Mouse (Mus musculus): ENCODE measurements around the gene Marf1. TPM values are rescaled to one million over a fixed set of nuclear protein-coding genes. Genes with fewer than 3 reads are reported as not detected.
"Not testable (repeated sequence)": the region's sequence is repeated elsewhere in the genome, so short reads cannot be mapped to it uniquely, and the experiment has no call there.

Marf1 gene
- total RNA-seq, 2 experiments from 2014 or later: 130 to 136 TPM

DNA sequence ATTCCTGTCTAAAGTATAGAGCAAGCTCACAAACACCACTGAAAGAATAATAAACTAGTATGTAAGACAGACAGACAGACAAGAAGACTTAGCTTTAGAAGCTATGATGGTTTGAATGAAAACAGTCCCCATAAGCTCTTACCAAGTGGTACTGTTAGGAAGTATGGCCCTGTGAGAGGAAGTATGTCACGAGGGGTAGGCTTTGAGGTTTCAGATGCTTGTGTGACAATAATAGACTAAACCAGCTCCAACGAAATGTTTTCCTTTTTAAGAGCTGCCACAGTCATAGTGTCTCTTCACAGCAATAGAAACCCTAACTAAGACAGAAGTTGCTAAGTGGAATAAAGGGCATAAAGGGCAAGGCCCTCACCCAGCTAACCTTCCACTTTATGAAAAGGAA, 28.1 kb downstream of the Marf1 start:
- no peak for DNase-seq

DNA sequence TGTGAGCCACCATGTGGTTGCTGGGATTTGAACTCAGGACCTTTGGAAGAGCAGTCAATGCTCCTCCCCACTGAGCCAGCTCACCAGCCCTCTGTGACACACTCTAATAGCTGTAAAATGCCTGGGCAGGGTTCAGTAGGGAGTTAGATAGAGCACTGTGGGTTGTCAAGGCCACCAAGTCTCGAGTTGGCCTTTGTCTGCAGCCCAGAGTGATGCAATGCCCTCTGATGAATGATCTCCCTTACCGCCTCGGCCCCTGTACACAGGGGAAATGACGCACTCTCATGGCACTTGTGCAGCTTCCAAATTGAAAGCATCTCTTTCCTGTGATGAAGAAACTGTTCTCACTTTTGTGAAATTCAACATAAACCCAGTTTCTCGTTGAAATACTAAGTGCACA, 31.3 kb downstream of the Marf1 start:
- DNase-seq: no peak

DNA sequence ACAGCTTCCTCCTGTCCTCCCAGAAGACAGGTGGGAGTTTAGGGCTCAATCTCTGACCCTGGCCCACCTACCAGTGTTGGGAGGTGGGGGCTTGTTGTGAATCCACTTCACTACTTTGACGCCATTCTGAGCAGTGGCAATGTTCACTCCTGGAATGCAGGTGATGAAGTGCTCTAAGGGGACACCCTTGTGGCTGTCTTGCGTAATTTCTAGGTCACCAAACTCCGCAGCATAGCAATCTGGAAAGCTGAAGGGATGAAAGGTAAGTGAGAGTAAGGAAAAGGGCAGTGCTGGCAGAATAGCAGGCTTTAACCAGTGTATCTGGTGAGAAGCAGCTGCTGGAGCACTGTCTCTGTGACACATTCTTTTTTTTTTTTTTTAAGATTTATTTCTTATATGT, 31.8 kb downstream of the Marf1 start:
- no peak for DNase-seq

DNA sequence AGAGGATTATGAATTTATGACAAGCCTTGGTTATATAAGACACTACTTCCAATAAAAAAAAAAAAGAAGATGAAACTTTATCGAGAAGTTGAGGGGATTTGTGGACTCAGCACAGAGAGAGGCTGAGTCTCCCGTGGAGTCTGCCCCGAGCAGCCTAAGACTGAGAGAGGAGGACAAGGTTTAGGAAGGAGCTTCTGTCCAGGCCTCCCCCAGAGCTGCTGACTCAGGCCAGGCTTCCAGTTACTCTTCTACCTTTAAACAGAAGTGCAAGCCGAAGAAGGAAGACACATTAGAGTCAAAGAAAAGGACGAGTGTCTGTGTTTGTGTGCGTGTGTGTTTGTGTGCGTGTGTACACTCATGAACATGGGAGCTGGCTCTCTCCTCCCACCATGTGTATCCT, 32.4 kb downstream of the Marf1 start:
- DNase-seq: no peak

DNA sequence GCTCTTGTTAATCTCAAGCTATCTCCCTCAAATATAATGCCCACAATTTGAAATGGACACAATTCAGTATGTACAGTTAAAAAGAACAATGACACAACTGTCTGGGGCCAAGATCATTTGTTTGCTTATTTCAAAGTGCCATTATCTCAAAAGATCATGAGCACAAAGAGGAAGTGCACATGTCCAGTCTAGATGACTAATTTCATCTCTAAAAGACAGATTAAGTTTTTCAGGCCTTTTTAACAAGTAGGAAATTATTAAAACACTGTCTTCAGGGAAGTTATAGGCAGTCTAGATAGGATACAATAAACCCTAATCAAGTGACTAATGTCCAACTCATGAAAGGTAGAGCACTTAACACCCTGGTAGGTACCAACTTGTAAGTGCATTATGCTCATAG, 34.2 kb downstream of the Marf1 start:
- DNase-seq: no peak

DNA sequence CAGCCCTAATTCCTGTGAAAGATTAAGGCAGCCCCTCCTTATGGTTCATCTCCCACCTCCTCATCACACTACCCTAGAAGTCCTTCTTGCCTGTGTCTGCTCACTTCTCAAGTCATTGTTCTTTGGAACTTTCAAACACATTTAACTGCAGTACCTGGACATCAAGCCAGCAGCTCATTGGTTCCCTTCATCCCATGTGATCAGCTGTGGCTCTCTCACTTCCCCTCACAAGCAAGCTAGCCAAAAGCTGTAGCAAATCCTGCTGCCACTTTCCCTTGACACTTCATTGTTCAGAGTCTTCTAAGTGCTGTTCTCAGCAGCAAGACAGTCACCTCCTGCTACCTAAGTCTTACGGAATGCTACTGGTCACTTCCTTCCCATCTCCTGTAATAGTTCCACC, 37.9 kb downstream of the Marf1 start:
- no peak for DNase-seq

DNA sequence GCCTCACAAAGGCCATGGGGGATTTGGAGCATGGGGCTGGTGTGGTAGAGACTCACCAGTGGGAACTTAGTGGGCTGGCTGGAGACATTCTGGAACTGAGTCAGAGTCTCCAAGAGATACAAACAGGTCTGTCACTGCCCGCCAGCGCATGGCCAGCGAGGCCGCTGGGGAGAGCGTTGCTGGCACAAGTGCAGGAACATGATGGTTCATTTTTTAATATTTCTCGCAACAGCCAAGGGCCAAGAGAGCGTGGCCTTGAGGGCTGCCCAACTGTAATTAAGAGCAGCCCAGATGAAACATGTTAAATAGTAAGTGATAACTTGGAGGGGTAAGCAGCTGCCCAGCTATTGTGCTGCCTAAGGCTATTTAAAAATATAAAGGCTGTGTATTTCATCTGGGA, 38.4 kb downstream of the Marf1 start:
- no peak for DNase-seq

DNA sequence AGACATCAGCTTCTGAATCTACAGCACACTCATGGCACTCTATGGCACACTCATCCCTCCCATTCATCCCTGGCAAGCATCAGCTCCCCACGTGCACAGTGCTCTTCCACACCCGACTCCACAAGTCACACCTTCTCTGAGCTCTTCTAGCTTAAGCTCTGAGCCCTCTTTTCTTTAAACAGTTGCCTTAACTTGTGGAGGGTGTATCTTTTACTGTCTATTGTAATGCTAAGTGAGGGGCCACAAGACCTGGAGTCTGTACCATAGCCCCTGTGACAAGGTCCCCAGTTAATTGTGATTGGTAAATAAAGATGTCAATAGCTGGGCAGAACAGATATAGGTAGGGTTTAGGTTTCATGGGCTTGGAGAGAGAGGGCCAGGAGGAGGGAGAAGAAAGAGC, 39.2 kb downstream of the Marf1 start:
- no peak for DNase-seq

DNA sequence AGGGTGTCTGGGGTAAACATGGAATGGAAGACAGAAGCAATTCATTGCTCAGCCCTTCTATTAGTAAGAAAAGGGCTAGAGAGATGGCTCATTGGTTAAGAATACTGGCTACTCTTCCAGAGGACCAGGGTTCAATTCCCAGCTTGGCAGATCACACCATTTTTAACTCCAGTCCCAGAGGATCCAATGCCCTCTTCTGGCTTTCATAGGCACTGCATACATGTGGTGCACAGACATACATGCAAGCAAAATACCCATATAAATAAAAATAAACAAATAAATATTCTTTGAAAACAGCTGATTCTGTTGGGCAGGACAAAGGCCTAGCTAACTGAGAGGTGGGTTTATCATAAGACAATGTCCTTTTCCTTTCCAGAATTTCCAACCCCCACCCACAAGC, 40.6 kb downstream of the Marf1 start:
- no peak for DNase-seq

DNA sequence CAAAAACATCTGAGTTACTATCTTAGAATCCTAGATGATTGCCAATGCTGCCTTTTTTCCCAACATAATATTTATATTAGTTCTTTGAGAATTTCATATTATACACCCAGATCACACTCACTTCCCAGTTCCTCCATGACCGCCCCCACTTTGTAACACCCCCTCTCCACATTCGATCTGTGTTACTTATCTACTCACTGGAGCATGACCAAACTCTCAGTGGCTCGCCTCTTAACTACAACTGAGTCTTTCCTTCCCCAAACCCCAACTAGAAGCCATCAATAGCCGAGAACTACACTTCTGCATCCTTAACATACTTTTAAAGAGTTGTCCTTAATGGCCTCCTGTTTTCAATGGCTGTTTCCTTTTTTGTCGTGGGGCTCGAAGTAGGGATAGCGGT, 41.6 kb downstream of the Marf1 start:
- DNase-seq: no peak

DNA sequence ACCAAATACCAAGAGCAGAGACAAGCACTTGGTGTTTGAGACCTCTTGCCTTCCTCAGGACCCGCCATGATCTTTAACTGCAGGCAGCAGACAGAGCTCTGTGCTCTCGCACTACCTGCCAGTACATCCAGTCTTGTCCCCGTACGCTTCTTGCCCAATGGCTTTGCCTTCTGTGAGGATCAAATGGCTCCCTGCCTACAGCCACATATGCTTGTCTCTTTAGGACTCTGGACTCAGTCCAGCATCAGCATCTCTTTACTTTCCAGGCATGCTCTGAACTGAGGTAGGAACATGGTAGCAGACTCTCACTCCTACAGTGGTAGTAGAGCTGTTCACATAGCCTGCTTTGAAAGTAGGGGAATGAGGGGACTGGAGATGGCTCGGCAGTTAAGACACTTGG, 42.2 kb downstream of the Marf1 start:
- no peak for DNase-seq

DNA sequence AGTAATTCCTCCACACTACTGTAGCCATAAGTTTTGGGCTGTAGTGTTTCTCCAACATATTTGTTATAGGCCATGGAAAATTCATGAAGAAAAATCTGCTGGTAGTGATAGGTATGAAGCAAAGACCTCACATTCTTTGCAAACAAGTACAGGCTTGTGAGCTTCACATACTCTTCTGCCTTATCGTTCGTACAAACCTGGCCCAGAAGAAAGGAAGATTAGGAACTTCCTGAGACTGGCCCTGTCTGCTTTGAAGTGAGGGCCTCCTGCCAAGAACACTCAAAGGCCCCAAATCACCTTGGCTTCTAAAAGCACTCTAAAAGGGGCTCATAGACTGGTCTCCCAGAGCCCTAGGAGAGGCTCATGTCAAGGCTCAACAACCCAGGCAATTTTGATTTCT, 45.9 kb downstream of the Marf1 start:
- no peak for DNase-seq

DNA sequence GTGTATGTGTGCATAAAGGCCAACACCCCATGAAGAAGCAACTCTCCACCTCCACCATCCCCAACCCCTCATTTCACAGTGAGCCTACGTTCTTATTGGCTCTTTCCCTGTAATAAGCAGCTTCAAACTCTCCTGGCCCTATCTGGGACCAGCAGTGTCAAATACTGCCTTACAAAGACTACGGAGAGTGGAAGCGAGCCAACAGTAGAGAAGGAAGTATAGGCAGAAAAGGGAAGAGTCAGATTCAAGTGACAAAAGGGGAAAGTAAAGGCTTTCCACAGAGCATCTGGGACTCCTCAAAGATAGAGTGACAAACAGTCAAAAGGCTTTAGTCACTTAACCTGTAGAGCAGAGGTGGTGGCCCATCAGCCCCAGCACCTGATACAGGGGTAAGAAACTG, 50.4 kb downstream of the Marf1 start:
- no peak for DNase-seq

DNA sequence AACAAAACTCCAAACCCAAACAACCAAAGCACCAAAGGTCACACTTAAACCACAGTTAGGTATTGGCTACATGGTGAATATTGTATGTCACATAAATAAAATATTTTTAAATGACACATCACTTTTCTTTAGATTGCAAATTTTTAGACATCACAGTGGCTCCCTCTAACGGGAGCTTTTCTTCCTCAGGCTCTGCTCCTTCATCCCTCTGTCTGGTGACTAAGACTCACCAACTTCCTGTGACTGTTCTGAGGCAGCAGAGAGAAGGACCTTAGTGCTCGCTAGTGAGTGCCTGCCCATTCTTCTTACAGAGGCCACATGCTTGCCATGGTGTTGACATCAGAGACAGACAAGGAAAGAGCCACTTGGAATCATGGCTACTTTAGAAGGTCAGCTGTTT, 51.0 kb downstream of the Marf1 start:
- no peak for DNase-seq

DNA sequence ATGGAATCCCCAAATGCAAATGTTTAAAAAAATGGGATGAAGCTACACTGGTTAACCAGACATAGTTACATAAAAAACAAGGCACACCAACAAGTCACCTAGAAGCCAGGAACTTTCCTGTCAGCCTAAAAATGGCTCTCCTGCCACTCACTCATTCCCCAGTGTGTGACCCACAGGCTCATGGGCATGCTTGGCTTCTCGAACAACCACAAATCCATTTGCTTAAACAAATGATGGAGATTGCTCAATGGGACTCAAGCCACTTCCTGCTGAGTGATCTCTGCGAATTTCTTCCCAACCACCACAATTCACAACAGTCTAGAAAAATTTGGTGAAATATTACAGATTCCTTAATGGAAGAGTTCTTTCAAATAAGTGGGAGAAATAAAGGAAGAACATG, 52.2 kb downstream of the Marf1 start:
- no peak for DNase-seq

DNA sequence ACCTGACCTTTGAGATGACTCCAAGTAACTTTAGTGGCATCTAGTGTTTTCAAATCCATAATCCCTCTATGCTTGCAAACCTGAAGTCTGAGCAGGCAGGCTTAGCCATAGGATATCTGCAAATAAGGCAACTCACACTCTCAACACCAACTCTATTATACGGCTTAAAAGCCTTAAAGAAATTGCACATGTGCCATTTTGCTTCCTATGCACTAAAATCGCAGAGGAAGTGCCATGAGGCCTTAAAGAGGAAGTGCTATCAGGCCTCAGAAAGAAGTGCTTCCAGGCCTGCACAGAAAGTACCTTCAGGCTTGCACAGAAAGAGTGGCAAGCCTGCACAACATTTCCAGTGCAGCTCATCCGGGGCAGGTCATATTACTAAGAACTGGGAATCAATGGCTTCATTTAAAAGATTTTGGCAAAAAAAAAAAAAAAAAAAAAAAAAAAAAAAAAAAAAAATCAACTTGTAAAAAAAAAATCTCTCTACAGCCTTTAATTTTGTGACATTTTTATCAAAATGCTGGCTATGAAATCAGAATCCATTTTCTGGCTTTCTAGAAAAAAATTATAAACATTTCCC, 53.4 kb downstream of the Marf1 start:
- no peak for DNase-seq

DNA sequence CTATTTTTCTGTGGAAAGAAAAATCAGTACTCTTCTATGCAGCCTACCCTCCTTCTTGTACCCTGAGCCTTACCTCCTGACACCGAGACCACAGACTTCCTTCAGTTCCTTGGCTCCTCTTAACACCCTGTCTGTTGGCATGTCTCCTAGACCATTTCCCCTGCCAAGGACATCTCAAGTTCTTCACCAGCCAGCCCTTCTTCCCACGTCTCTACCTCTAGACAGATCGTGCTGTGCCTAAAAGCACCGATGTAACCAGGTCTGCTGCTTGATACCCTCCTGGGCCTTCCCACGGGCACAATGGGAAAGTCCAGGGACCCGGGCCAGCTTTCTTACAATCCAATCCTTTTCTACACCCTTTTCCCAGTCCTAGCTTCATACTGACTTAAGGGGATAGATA, 57.3 kb downstream of the Marf1 start:
- DNase-seq: no peak

DNA sequence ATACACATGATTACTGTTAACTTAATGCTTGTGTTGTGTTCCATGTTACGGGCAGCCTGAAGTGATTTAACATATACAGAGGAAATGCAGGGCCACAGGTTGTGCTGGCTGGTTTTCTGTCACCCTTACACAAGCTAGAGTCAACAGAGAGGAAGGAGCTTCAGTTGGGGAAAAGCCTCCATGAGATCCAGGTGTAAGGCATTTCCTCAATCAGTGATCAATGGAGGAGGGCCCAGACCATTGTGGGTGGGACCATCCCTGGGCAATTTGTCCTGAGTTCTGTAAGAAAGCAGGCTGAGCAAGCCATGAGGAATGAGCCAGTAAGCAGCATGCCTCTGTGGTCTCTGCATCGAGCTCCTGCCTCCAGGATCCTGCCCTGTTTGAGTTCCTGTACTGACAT, 71.4 kb downstream of the Marf1 start:
- DNase-seq: no peak

DNA sequence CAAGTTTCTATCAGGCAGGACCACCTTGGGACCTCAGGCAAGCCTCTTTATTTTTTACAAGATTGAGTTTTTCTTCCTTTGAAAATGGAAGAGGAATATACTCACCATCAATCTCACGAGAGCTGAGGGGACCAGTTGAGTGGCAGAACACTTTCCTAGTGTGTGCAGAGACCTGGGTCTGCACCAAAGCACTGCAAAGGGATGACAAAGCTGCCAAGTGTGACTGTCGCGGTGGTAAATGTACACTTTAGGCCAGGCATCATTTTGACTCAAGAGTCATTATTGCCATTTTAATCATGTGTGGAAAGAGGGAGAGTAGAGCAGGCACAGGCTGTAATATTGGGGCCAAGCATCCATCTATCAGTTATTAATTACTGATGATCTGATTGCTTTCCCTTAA, 73.9 kb downstream of the Marf1 start:
- DNase-seq: no peak

DNA sequence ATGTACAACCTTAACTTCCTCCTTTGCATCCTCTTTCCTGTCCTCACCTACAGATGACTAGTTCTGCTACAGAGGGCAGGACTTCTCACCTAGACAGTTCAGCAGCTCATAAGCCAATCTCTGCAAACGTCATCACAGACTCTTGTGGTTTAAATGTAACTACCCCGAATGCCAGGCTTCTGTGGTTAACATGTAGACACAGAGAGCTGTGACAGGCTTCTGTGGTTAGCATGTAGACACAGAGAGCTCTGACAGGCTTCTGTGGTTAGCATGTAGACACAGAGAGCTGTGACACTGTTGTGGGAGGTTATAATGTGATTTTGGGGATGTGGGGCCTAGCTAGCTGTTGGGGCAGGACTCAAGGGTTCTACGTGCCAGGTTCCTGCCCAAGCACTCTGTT, 74.9 kb downstream of the Marf1 start:
- DNase-seq: no peak

DNA sequence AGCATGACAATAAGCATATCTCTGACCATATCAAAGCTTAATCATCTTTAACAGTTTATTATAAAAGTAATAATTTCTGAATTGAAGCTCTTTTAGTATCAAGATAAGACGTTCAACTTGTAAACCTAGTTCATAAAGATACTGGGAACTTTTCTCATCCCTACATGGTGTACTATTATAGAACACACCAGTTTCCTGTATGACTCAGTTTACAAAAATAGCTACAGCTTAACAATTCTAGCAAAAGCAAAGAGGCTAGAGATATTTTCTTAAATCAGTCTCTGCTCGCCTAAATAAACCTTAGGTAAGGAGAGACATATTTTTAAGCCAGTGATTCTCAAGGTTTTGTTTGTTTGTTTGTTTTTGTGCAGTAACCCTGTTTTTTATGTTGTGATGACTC, 80.2 kb downstream of the Marf1 start:
- no peak for DNase-seq

DNA sequence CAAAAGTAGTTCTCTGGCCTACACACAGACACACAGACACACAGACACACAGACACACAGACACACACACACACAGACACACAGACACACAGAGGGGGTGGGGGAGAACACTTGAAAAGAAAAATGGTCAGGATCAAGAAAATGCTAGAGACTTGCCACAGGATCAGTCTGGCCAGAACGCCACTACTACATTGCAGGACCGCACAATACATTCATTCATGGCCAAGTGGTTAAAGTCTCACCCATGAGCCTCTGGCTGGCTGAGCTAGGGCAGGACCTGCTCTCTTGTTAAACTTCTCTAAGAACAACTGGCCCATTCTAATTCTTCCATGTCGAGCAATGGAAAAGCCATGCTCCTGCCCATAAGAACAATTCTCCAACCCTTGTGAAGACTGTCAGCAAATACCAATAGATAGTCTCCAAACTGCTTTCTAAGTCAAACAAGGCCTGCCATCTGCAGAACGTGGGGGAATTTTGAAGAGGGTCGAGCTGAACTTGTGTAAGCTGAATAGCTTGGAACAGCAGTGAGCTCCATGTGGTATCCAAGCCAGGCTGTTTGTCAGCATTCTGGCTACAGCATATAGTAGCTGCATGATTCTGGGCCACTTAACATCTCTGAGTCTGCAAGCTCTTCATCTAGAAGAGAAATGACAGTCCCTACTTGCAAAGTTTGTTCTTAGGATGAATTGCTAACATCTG, 92.5 kb downstream of the Marf1 start:
- DNase-seq: peak in 1 of 2 experiments; percentile 11

DNA sequence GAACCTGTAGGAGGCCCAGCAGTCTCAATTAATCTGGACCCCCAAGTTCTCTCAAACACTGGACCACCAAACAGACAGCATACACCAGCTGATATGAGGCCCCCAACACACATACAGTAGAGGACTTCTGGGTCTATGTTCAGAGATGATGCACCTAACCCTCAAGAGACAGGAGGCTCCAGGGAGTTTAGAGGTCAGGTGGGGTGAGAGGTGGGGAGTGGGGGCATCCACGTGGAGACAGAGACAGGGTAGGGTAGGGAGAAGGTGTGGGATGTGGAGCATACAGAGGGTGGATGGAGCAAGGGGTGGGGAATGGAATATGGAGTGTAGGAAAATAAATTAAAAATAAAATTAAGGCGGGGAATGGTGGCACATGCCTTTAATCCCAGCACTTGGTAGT, 94.5 kb downstream of the Marf1 start:
- not testable (repeated sequence) for DNase-seq

DNA sequence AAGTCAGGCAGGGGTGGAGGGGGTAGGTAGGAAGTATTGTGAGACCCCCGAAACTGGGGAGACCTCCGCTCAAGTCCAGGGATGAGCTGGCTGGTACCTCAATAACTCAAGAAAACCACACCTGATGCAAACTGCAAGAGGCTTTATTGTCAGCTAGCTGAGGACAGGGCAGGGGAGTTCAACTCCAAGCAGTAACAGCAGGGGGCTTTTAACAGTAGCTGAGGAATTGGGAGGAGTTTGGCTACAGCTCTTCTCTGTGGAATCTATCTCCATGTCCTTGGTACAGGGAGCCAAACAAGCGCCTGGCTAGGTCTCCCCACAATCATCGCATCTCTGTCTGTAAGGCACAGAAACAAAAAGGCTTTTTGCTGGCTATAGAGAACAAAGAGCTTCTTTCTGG, 96.6 kb downstream of the Marf1 start:
- not testable (repeated sequence) for DNase-seq

DNA sequence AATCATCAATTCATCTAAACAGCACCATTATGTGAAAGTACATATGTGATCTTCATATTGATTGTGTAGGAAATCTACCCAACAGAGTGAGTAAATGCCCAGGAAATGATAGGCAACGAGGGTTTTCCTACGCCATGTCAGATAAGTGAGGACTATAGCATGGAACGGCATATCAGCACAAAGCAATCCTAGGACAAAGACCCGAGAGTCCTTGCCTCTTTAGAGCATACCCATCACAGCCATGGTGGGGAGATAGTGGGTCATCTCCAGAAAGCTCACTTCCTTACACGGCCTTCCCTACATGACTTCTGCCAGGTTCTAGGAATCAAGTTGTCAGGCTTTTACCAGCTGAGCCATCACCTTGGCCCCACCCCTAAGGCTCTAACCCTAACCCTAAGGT, 103.3 kb downstream of the Marf1 start:
- no peak for DNase-seq
